Mouse (Mus musculus) retina, postnatal 1 day (tissue): ENCODE results near the gene Sox8.

ENCODE experiments used
- DNase-seq: peaks from one replicate; pipeline ENCODE4 v3.0.0-alpha.2; 2012

Gene Sox8

DNA sequence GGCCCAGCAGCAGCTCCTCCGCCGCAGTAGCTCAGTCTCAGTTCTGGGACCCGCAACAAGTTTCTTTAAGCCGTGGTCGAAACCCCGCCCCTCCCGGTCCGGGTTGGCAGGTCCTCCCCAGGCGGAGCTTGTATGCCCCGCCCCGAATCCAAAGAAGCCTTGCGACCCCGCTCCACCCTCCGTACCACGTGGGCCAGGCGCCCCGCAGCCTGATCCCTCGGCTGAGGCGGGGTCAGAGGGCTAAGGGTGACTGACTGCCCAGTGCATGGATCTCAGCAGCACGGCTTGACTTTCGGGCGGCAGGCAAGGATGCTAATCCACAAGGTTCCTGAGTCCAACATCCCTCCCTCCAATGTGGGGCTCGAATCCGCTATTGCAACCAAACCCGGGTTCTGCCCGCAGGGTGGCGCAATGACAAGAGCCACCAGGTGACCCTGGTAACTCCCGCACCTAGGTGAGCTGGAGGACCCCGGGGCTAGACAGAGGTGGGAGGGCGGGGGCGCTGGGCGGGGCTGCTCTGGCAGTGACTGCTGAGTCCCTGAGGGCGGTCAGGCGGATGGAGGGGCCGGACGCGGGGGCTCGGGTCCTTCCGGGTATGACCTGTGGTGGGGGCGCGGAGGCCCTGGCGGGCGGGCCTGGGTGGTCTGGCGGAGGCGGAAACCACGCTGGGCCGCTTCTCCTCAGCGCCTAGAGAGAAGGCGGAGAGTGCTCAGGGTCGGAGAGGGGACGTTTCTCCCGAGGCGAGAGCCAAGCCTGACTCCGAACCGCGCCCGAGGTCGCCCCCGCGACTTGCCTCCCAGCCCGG is at the start of gene Sox8:
Gene Sox8 (minus strand): TSS at position 39 of the 805 bp plus-strand sequence.
- DNase-seq, result peak; percentile 97

GRCm38 (mm10) chr17:25618508-25619056 is 48.1 kb upstream of the Sox8 start:
- peak; percentile 85 for DNase-seq

GRCm38 (mm10) chr17:25614723-25615510 is 44.4 kb upstream of the Sox8 start:
- DNase-seq, result no peak

DNA sequence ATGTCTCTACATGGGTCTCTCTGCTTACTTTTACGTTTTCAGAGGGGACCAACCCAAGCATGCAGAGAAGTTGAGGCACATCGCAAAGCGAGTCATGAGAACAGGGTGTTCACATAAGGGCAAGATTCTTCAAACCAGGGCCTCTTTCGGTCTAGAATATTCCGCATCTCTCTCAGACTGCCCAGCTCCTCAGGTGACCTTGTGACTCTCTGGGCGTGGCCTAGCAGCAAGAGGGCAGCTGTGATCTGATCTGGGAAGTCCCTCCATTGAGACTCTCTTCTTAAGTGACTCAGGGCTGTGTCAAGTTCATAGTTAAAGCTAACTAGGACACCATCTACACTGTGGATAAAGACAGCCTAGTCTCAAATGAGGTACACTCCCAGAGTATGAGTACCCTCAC is 42.8 kb upstream of the Sox8 start:
- no peak for DNase-seq

GRCm38 (mm10) chr17:25612537-25612936 is 42.1 kb upstream of the Sox8 start:
- no peak for DNase-seq

DNA sequence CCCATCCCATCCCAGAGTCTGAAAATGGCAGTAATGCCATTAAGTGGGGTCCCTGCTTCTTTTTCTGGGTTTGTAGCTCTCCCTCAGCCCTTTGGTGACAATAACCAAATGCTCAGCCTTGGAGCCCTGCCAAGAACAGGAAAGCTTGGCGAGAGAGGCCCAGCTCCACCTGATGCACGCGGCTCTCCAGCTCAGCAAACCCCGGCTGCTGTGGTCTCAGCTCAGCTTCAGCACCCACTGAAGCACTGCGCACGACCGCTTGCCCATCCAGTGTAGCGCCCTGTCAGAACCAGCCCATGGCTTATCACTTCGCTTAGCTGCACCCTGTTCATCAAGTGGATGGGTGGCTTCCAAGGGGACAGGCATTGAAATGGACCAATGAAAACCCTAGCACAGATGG is 39.7 kb upstream of the Sox8 start:
- peak; percentile 77 for DNase-seq

GRCm38 (mm10) chr17:25609506-25609828 is 39.0 kb upstream of the Sox8 start:
- DNase-seq, result peak; percentile 71

GRCm38 (mm10) chr17:25608821-25609505 is 38.5 kb upstream of the Sox8 start:
- DNase-seq, result peak; percentile 87

- DNase-seq, result no peak
These were observed 37.8 kb upstream of the Sox8 start for GRCm38 (mm10) chr17:25608137-25608785.

DNA sequence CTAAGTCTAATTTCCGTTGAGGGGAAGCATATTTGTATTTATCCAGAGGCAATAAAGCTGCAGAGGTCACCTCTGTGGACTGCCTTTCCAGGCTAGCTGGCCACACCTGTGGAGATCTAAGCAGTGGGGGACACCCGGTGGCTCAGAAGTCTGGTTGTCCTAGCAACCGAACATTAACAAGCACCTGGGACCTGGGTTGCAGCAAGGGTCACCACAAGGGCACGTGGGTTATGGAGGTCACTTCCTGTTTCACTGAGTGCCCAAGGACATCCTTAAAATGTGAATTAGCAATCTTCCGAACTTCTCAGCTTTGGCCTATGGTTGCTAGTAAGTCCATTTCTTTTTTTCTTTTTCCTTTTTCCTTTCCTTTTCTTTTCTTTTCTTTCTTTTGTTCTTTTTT is 33.7 kb upstream of the Sox8 start:
- no peak for DNase-seq

- DNase-seq, result no peak
These were observed 31.9 kb upstream of the Sox8 start for GRCm38 (mm10) chr17:25602366-25602765.

- no peak for DNase-seq
These were observed 27.1 kb upstream of the Sox8 start for GRCm38 (mm10) chr17:25597537-25597936.

DNA sequence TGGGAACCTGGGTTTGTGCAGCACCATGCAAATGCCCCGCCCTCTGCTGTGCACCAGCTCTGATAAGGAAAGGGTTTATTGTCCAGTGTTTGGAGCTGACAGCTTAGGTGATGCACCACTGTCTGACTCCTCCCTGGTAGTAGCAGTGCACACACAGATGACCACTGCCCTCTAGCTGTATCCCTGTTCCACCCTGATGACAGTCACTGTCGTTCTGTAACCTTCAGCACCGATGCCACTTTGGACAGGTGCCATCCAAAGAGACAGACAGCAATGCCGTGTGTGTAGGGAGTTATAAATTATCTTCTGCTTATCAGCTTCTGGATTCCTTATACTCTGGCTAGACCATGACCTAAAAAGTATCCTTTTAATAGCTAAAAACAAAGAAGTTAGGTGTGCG is 25.0 kb upstream of the Sox8 start:
- DNase-seq, result peak; percentile 32

DNA sequence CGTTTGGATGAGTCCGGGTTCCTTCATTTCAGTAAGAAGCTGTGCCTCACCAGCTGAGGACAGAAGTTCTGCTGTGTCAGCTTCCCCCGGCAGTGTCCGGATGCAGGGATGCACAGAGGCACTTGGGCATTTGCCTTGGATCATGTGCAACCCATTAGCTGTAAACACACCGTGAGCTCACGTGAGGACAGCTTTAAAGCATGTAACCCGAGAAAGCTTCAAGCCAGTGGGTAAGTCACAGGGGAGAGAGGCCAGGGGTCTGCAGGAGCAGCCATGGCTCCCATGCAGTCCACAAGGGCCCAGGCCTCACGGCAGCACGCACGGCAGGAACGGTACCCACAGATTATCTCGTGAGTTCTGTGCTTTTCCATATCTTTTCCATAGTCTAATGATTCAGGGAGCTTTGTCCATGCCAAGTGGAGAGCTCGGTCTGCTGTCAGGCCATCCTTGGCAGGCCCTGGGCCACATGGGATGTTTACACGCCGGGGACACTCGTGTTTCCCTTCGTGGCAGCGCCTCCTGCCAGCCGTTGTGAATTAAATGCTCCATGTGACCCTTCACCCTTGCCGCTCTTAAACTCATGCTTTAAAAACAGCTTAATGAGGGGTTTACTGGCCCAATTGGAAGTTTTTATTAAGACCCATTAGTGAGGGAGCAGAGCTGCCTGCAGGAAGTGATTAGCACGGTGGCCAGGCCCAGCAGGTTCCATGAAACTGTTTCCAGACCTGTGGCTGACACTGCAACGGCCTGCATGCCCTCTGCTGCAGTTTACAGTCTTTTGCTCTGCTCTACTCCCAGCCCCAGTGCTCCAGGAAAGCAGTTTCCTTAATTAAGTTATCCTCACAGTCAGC is 23.1 kb upstream of the Sox8 start:
- peak; percentile 56 for DNase-seq

DNA sequence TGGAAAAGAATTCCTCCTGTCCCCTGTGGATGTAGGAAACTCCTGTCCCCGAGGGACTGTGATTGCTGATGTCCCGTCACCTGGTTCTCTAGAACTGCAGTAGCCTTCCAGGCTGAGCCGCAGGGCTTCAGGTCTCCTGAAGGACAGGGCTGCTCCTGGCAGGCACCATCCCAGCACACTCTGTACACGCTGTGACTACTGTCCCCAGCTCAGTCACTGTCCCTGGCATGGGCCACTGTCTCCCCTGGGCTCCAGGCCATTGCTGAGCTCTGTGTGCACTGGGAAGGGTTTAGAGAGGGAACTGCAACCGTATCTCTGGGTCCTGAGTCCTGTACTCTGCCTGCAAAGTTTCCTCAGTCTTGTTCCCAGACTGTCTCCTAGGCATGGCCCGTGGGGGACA is 21.9 kb upstream of the Sox8 start:
- DNase-seq, result no peak

DNA sequence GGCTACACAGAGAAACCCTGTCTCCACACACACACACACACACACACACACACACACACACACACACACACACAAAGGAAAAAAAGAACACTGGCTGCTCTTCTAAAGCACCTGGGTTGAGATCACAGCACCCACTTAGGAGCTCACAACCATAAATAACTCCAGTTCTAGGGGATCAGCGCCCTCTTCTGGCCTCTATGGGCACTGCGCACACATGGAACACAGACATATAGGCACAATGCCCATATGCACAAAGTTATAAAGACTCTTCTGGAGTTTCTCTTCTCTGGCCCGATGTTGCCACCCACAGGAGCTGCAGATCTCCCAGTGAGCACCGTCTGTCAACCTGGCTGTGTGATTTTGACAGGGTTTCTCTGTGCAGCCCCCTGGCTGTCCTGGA is 20.5 kb upstream of the Sox8 start:
- DNase-seq, result no peak

DNA sequence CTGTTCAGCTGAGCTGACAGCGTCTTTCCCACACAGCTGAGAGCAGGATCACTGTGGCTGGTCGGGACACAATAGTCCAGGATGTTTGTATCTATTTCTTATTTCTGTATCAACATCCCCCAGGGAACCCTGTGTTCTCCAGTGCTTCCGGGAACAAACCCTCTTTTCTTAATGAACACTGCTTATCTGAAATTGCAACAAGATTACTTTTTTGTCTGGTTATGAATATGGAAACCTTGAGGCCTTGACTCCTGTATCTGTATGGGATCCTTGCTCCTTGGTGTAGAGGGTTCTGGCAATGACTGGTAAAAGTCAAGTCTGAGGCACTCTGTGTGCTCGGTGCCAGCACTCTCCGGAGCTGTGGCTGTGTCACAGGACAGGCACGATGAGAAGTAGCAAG is 19.6 kb upstream of the Sox8 start:
- no peak for DNase-seq

- DNase-seq, result no peak
These were observed 14.2 kb upstream of the Sox8 start for GRCm38 (mm10) chr17:25584646-25585045.

- no peak for DNase-seq
These were observed 13.4 kb upstream of the Sox8 start for GRCm38 (mm10) chr17:25583858-25584257.

- DNase-seq, result no peak
These were observed 12.6 kb upstream of the Sox8 start for GRCm38 (mm10) chr17:25583099-25583498.

- DNase-seq, result no peak
These were observed 11.6 kb upstream of the Sox8 start for GRCm38 (mm10) chr17:25582076-25582475.
